Mouse (Mus musculus): ENCODE measurements around the gene Ncbp1. TPM values are rescaled to one million over a fixed set of nuclear protein-coding genes. Genes with fewer than 3 reads are reported as not detected.

Gene Ncbp1
- polyA plus RNA-seq, 1 experiment from 2014 or later = 143 TPM

- no peaks in the 10 kb centered on the region for H3K9me3 ChIP-seq (replicated peaks; ENCODE audit: control insufficient read depth, low read length)
- peak overlapping the region; percentile 80 for H3K4me3 ChIP-seq (ENCODE audit: low read depth, low read length)
- ATAC-seq (replicated peaks; ENCODE audit: insufficient number of reproducible peaks, low FRiP score, low TSS enrichment, low read depth) = peak; percentile 83
- 0 out of 2 replicates have a peak, but pooled peaks cover 4% of the 10 kb centered on the region for H3K4me1 ChIP-seq (ENCODE audit: control insufficient read depth, insufficient read depth, low read length)
- H3K27me3 ChIP-seq (ENCODE audit: control insufficient read depth, insufficient read depth, low read length) = no peaks in the 10 kb centered on the region
- H3K9ac ChIP-seq (replicated peaks; ENCODE audit: low read length) = peak overlapping the region; percentile 92
- H3K27ac ChIP-seq (replicated peaks; ENCODE audit: low read depth, low read length) = peak overlapping the region; percentile 97
- no peaks in the 10 kb centered on the region; the same call in none of the 2 replicates for H3K36me3 ChIP-seq (replicated peaks; ENCODE audit: control insufficient read depth, insufficient read depth, low read depth, low read length)
- peak overlapping the region; percentile 72 for H3K4me2 ChIP-seq (ENCODE audit: low read depth, low read length)
- DNase-seq (ENCODE audit: low spot score) = peak; percentile 55
- 7% methylated on average over 17 of the region's 17 CpGs for WGBS
Measured at GRCm38 (mm10) chr4:46137629-46138286, 655 bp upstream of the Ncbp1 start.

GRCm38 (mm10) chr4:46144323-46144722, 5.9 kb downstream of the Ncbp1 start:
- Histone ChIP-seq H3K27ac (replicated peaks; ENCODE audit: low read depth, low read length) (no peak overlapping the region), H3K9me3 (replicated peaks; ENCODE audit: control insufficient read depth, low read length) (no peaks in the 10 kb centered on the region), H3K4me3 (ENCODE audit: low read depth, low read length) (no peak overlapping the region), H3K9ac (replicated peaks; ENCODE audit: low read length) (no peak overlapping the region), H3K36me3 (replicated peaks; ENCODE audit: control insufficient read depth, insufficient read depth, low read depth, low read length) (no peaks in the 10 kb centered on the region), H3K4me2 (ENCODE audit: low read depth, low read length) (no peak overlapping the region), H3K4me1 (ENCODE audit: control insufficient read depth, insufficient read depth, low read length) (0 out of 2 replicates have a peak, but pooled peaks cover 4% of the 10 kb centered on the region), H3K27me3 (ENCODE audit: control insufficient read depth, insufficient read depth, low read length) (no peaks in the 10 kb centered on the region)
- 72% methylated on average over 3 of the region's 3 CpGs for WGBS
- ATAC-seq (replicated peaks; ENCODE audit: insufficient number of reproducible peaks, low FRiP score, low TSS enrichment, low read depth) (no peak), DNase-seq (ENCODE audit: low spot score) (peak; percentile 22)

DNA sequence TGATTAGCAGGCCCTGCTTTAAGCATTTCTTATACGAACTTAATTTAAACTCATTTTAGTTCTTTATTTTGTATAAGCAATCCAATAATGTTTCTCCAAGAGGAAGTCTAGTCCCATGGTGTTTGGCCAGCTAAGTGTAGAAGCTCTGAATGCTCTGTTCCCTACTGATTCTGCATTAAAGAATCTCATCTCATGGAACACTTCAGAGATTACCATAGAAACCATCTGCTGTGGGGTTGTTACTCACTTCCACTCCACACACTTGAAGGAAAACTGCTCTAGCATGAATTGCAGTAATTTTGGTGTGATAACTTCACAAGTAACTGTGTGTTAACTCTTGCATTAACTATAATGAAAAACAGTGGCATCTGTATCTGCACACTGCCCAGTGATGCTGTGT, 8.5 kb downstream of the Ncbp1 start:
- Histone ChIP-seq H3K36me3 (replicated peaks; ENCODE audit: control insufficient read depth, insufficient read depth, low read depth, low read length) (no peaks in the 10 kb centered on the region), H3K4me1 (ENCODE audit: control insufficient read depth, insufficient read depth, low read length) (no peaks in the 10 kb centered on the region), H3K4me2 (ENCODE audit: low read depth, low read length) (no peak overlapping the region), H3K9me3 (replicated peaks; ENCODE audit: control insufficient read depth, low read length) (no peaks in the 10 kb centered on the region), H3K27me3 (ENCODE audit: control insufficient read depth, insufficient read depth, low read length) (no peaks in the 10 kb centered on the region), H3K4me3 (ENCODE audit: low read depth, low read length) (no peak overlapping the region), H3K9ac (replicated peaks; ENCODE audit: low read length) (no peak overlapping the region), H3K27ac (replicated peaks; ENCODE audit: low read depth, low read length) (no peak overlapping the region)
- no peak for DNase-seq (ENCODE audit: low spot score)
- 96% methylated on average over 1 of the region's 1 CpGs for WGBS
- ATAC-seq (replicated peaks; ENCODE audit: insufficient number of reproducible peaks, low FRiP score, low TSS enrichment, low read depth) = no peak

GRCm38 (mm10) chr4:46151903-46152544, 13.6 kb downstream of the Ncbp1 start:
- ATAC-seq (replicated peaks; ENCODE audit: insufficient number of reproducible peaks, low FRiP score, low TSS enrichment, low read depth) (no peak), DNase-seq (ENCODE audit: low spot score) (no peak)
- Histone ChIP-seq H3K36me3 (replicated peaks; ENCODE audit: control insufficient read depth, insufficient read depth, low read depth, low read length) (no peaks in the 10 kb centered on the region; the same call in none of the 2 replicates), H3K4me2 (ENCODE audit: low read depth, low read length) (no peak overlapping the region), H3K4me3 (ENCODE audit: low read depth, low read length) (no peak overlapping the region), H3K27me3 (ENCODE audit: control insufficient read depth, insufficient read depth, low read length) (no peaks in the 10 kb centered on the region), H3K27ac (replicated peaks; ENCODE audit: low read depth, low read length) (no peak overlapping the region), H3K9me3 (replicated peaks; ENCODE audit: control insufficient read depth, low read length) (no peaks in the 10 kb centered on the region), H3K4me1 (ENCODE audit: control insufficient read depth, insufficient read depth, low read length) (no peaks in the 10 kb centered on the region), H3K9ac (replicated peaks; ENCODE audit: low read length) (no peak overlapping the region)
- 93% methylated on average over 12 of the region's 12 CpGs for WGBS

DNA sequence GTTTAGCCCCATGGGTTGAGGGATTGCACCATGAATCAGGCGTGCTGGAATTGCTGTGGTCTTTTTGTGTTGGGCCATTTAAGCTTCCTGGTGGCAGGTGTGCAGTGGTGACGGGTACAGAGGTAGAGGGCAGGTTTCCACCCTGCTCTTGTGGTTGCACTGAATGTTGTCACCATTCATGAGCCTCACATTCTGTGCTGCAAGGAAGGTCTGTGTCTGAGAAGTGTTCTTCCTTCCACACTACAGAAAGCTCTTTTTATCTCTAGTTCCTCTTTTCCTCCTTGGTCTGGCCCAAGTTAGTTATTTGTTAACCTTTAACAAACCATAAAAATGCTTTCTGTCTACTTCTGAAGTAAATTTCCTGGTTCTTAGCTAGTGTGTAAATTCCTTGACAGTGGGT, 25.6 kb downstream of the Ncbp1 start:
- ATAC-seq (replicated peaks; ENCODE audit: insufficient number of reproducible peaks, low FRiP score, low TSS enrichment, low read depth) (no peak), DNase-seq (ENCODE audit: low spot score) (no peak)
- Histone ChIP-seq H3K4me2 (ENCODE audit: low read depth, low read length) (no peak overlapping the region), H3K9me3 (replicated peaks; ENCODE audit: control insufficient read depth, low read length) (no peaks in the 10 kb centered on the region), H3K9ac (replicated peaks; ENCODE audit: low read length) (no peak overlapping the region), H3K4me1 (ENCODE audit: control insufficient read depth, insufficient read depth, low read length) (no peaks in the 10 kb centered on the region), H3K27ac (replicated peaks; ENCODE audit: low read depth, low read length) (no peak overlapping the region), H3K27me3 (ENCODE audit: control insufficient read depth, insufficient read depth, low read length) (no peaks in the 10 kb centered on the region), H3K36me3 (replicated peaks; ENCODE audit: control insufficient read depth, insufficient read depth, low read depth, low read length) (peaks cover 6% of the 10 kb centered on the region), H3K4me3 (ENCODE audit: low read depth, low read length) (no peak overlapping the region)
- 88% methylated on average over 2 of the region's 2 CpGs for WGBS

DNA sequence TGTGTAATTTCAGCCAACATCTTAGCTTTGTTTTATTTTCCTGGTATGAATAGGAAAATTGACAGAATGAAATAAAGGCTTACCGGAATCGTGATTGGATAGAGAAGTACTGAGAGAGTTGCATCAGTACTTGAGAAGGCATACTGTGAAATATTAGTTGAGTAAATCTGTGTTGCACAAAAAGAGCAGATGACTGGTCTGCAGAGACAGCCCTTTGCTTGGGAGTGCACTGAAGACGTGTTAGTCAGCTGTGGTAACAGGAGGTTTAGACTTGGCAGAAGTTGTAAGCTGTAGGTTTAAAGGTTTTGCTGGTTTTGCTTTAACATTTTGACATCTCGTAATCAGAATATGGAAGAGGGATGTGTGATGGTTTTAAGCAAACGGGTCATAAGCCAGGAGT, 27.4 kb downstream of the Ncbp1 start:
- Histone ChIP-seq H3K27ac (replicated peaks; ENCODE audit: low read depth, low read length) (no peak overlapping the region), H3K9ac (replicated peaks; ENCODE audit: low read length) (no peak overlapping the region), H3K4me1 (ENCODE audit: control insufficient read depth, insufficient read depth, low read length) (no peaks in the 10 kb centered on the region), H3K4me3 (ENCODE audit: low read depth, low read length) (no peak overlapping the region), H3K9me3 (replicated peaks; ENCODE audit: control insufficient read depth, low read length) (no peaks in the 10 kb centered on the region), H3K4me2 (ENCODE audit: low read depth, low read length) (no peak overlapping the region), H3K36me3 (replicated peaks; ENCODE audit: control insufficient read depth, insufficient read depth, low read depth, low read length) (peaks cover 10% of the 10 kb centered on the region), H3K27me3 (ENCODE audit: control insufficient read depth, insufficient read depth, low read length) (no peaks in the 10 kb centered on the region)
- DNase-seq (ENCODE audit: low spot score) (no peak), ATAC-seq (replicated peaks; ENCODE audit: insufficient number of reproducible peaks, low FRiP score, low TSS enrichment, low read depth) (no peak)
- WGBS = 93% methylated on average over 5 of the region's 5 CpGs

GRCm38 (mm10) chr4:46171761-46172160, 33.3 kb downstream of the Ncbp1 start:
- Histone ChIP-seq H3K27me3 (ENCODE audit: control insufficient read depth, insufficient read depth, low read length) (no peaks in the 10 kb centered on the region), H3K4me3 (ENCODE audit: low read depth, low read length) (no peak overlapping the region)

GRCm38 (mm10) chr4:46176313-46176712, 37.9 kb downstream of the Ncbp1 start:
- ATAC-seq (replicated peaks; ENCODE audit: insufficient number of reproducible peaks, low FRiP score, low TSS enrichment, low read depth) (no peak), DNase-seq (ENCODE audit: low spot score) (no peak)
- H3K27me3 ChIP-seq (ENCODE audit: control insufficient read depth, insufficient read depth, low read length) = no peaks in the 10 kb centered on the region
- H3K4me2 ChIP-seq (ENCODE audit: low read depth, low read length) = no peak overlapping the region
- peaks cover 15% of the 10 kb centered on the region for H3K36me3 ChIP-seq (replicated peaks; ENCODE audit: control insufficient read depth, insufficient read depth, low read depth, low read length)
- H3K9me3 ChIP-seq (replicated peaks; ENCODE audit: control insufficient read depth, low read length) = no peaks in the 10 kb centered on the region
- no peak overlapping the region for H3K27ac ChIP-seq (replicated peaks; ENCODE audit: low read depth, low read length)
- peaks cover 3% of the 10 kb centered on the region; the same call in 1 of the 2 replicates for H3K4me1 ChIP-seq (ENCODE audit: control insufficient read depth, insufficient read depth, low read length)
- 76% methylated on average over 4 of the region's 4 CpGs for whole genome bisulfite sequencing
- H3K9ac ChIP-seq (replicated peaks; ENCODE audit: low read length) = no peak overlapping the region
- no peak overlapping the region for H3K4me3 ChIP-seq (ENCODE audit: low read depth, low read length)

More at GRCm38 (mm10) chr4:46171761-46172160, 33.3 kb downstream of the Ncbp1 start:
- H3K4me1 ChIP-seq (ENCODE audit: control insufficient read depth, insufficient read depth, low read length) = no peaks in the 10 kb centered on the region
- no peaks in the 10 kb centered on the region for H3K9me3 ChIP-seq (replicated peaks; ENCODE audit: control insufficient read depth, low read length)
- peaks cover 20% of the 10 kb centered on the region for H3K36me3 ChIP-seq (replicated peaks; ENCODE audit: control insufficient read depth, insufficient read depth, low read depth, low read length)
- H3K4me2 ChIP-seq (ENCODE audit: low read depth, low read length) = no peak overlapping the region
- WGBS = 86% methylated on average over 7 of the region's 7 CpGs
- no peak overlapping the region for H3K27ac ChIP-seq (replicated peaks; ENCODE audit: low read depth, low read length)
- DNase-seq (ENCODE audit: low spot score) = no peak
- ATAC-seq (replicated peaks; ENCODE audit: insufficient number of reproducible peaks, low FRiP score, low TSS enrichment, low read depth) = no peak
- H3K9ac ChIP-seq (replicated peaks; ENCODE audit: low read length) = no peak overlapping the region
